Comparison of ENCODE assay signal across 8 mouse cellular contexts in the genomic region with DNA sequence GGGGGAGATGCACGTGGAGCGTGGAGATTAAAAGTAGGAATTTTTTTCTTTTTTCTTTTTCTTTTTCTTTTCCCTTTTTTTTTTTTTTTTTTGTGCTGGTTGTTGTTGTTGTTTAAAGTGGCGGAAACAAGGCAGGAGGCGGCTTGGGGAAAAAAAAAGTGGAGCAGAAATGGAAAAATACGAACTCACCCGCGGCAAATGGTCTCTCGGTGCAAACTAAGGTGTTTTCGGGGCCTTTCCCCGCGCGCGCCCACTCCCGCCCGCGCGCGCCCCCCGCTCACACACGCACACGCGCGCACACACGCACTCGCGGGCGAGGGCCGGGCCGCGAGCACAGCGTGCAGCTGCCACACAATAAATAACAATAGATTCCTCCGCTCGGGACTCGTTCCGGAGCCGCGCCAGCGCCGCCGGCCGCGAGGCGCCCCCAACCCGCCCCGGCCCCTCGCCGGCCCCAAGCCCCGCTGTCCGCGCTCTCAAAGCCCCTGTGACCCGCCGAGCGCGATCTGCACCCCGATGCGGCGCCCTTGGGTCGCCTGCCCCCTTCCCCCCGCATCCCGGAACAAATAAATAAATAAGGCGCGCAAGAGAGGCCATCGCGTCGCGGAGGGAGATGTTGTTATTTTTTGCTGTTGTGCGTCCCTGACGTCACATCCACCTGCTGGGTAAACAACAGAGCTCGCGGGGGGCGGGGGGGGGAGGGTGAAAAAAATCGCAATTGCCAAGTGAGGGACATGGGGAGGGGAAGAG. TPM values are rescaled to one million over a fixed set of nuclear protein-coding genes. Genes with fewer than 3 reads are reported as not detected.
A peak's percentile ranks its signal among the peaks of the same experiment; 100 is the strongest.
DNase-seq lines count a peak whose midpoint lies in the region; ATAC-seq and TF ChIP-seq lines count a peak whose summit lies in the region.

A gene (minus strand): TSS at position 363 of the 750 bp plus-strand sequence.

- peaks cover 15% of the 10 kb centered on the region for H3K36me3 ChIP-seq in forebrain, embryonic 10.5 days (replicated peaks)
- no peaks in the 10 kb centered on the region; the same call in 1 of the 2 replicates for H3K36me3 ChIP-seq in heart, embryonic 14.5 days (ENCODE audit: control insufficient read depth, insufficient read depth, low read length)
- H3K36me3 ChIP-seq in liver, embryonic 12.5 days, result peaks cover 7% of the 10 kb centered on the region; the same call in 1 of the 2 replicates
- no peaks in the 10 kb centered on the region for H3K36me3 ChIP-seq in splenic B cell, adult 2 months (ENCODE audit: control insufficient read depth, insufficient read depth, low read length, poor library complexity, severe bottlenecking)

- peaks cover 66% of the 10 kb centered on the region for H3K4me1 ChIP-seq in forebrain, embryonic 10.5 days
- H3K4me1 ChIP-seq in heart, embryonic 14.5 days (ENCODE audit: control insufficient read depth in 2 of 2, insufficient read depth in 2 of 2, low read length in 2 of 2), result peaks cover 2 to 9% of the 10 kb centered on the region in 2 experiments; a peak in 2 of 4 replicates
- H3K4me1 ChIP-seq in liver, embryonic 12.5 days, result peaks cover 18% of the 10 kb centered on the region

- DNase-seq in CD4-positive helper T cell, adult 2 months (ENCODE audit: low read depth, low spot score), result peak; percentile 87
- peak; percentile 95 for DNase-seq in brain, embryonic 14.5 days (ENCODE audit: low read depth)
- DNase-seq in forebrain, embryonic 10.5 days (ENCODE audit: extremely low spot score, low spot score), result peak; percentile 76
- peak; percentile 86 for DNase-seq in kidney, postnatal 10 days
- peak; percentile 90 for DNase-seq in naive thymus-derived CD4-positive, alpha-beta T cell, adult 2 months (ENCODE audit: low read depth)
- peak; percentile 83 for DNase-seq in splenic B cell, adult 2 months (ENCODE audit: low read depth, low spot score)

- TF ChIP-seq CTCF in brain, embryonic 14.5 days (IDR thresholded peaks at IDR 0.05; ENCODE audit: borderline replicate concordance, extremely low read depth, insufficient read depth, insufficient read length), result no peak

- no peak; the same call in 1 of the 2 replicates for ATAC-seq in heart, embryonic 14.5 days (ENCODE audit: insufficient number of reproducible peaks, insufficient read depth, low FRiP score, low read depth)
- peak; percentile 60 for ATAC-seq in liver, embryonic 12.5 days

- H3K9ac ChIP-seq in heart, embryonic 14.5 days (ENCODE audit: low read length), result peak within 1 kb of the TSS; percentile 98
- H3K9ac ChIP-seq in liver, embryonic 12.5 days, result peak within 1 kb of the TSS; percentile 88

- under 1% methylated on average over 72 of the region's 72 CpGs for WGBS in forebrain, embryonic 10.5 days
- WGBS in heart, embryonic 14.5 days, result under 1% methylated on average over 70 of the region's 72 CpGs
- 1% methylated on average over 72 of the region's 72 CpGs for WGBS in liver, embryonic 12.5 days (ENCODE audit: insufficient replicate concordance)

- H3K27ac ChIP-seq in forebrain, embryonic 10.5 days, result peak within 1 kb of the TSS; percentile 100
- peak within 1 kb of the TSS; percentile 99 to 100 for H3K27ac ChIP-seq in heart, embryonic 14.5 days (replicated peaks in 1 of 2; ENCODE audit: control insufficient read depth in 1 of 2, insufficient read depth in 1 of 2, low read depth in 2 of 2, low read length in 2 of 2)
- H3K27ac ChIP-seq in liver, embryonic 12.5 days, result peak within 1 kb of the TSS; percentile 92

- peak; percentile 61; the same call in 1 of the 2 replicates for TF ChIP-seq POLR2A in brain, embryonic 14.5 days (IDR thresholded peaks at IDR 0.05; ENCODE audit: borderline replicate concordance, extremely low read depth, insufficient read depth, insufficient read length, poor library complexity, severe bottlenecking)

- H3K27me3 ChIP-seq in forebrain, embryonic 10.5 days (ENCODE audit: poor library complexity, severe bottlenecking), result no peaks in the 10 kb centered on the region
- H3K27me3 ChIP-seq in heart, embryonic 14.5 days (ENCODE audit: control insufficient read depth, insufficient read depth, low read length), result no peaks in the 10 kb centered on the region
- H3K27me3 ChIP-seq in liver, embryonic 12.5 days (replicated peaks), result peaks cover 26% of the 10 kb centered on the region
- H3K27me3 ChIP-seq in splenic B cell, adult 2 months (ENCODE audit: control insufficient read depth, insufficient read depth, low read length, poor library complexity, severe bottlenecking), result no peaks in the 10 kb centered on the region

- peaks cover 7% of the 10 kb centered on the region for H3K9me3 ChIP-seq in forebrain, embryonic 10.5 days
- H3K9me3 ChIP-seq in heart, embryonic 14.5 days (ENCODE audit: control insufficient read depth, low read length), result no peaks in the 10 kb centered on the region
- peaks cover 5% of the 10 kb centered on the region for H3K9me3 ChIP-seq in liver, embryonic 12.5 days (replicated peaks)

- H3K4me3 ChIP-seq in forebrain, embryonic 10.5 days, result peak within 1 kb of the TSS; percentile 90
- peak within 1 kb of the TSS; percentile 90 to 92 for H3K4me3 ChIP-seq in heart, embryonic 14.5 days (ENCODE audit: control insufficient read depth in 1 of 2, insufficient read depth in 1 of 2, low read depth in 1 of 2, low read length in 2 of 2)
- peak within 1 kb of the TSS; percentile 78 for H3K4me3 ChIP-seq in liver, embryonic 12.5 days

- H3K4me2 ChIP-seq in heart, embryonic 14.5 days (ENCODE audit: low read length), result peak within 1 kb of the TSS; percentile 75
- H3K4me2 ChIP-seq in liver, embryonic 12.5 days, result peak within 1 kb of the TSS; percentile 89

RNA-seq across cellular contexts. Expression of the gene that starts here (rescaled TPM):
- 55.0 and 68.1 TPM in 2 replicates for polyA plus RNA-seq in brain, embryonic 14.5 days (2012; rRNA removed)
- 57.8 and 64.8 TPM in 2 replicates for polyA plus RNA-seq in forebrain, embryonic 10.5 days (2016; fragmentation: Nextera tagmentation; extraction: Ambion mirVana)
- polyA plus RNA-seq in heart, embryonic 14.5 days (2014; fragmentation: Nextera tagmentation; extraction: Ambion mirVana), result 87.6 and 88.1 TPM in 2 replicates
- polyA plus RNA-seq in liver, embryonic 12.5 days (2016; fragmentation: Nextera tagmentation; extraction: Ambion mirVana), result 25.5 and 29.3 TPM in 2 replicates
